Mouse (Mus musculus) mature B cell (primary cell): ENCODE data around the gene Cryaa.

Experiments
- in situ Hi-C: fragments of 300-500 bp; cut with MboI; formaldehyde crosslinking; loops from 2 replicates; pipeline ENCODE4 v1.14.3; 2019

The Cryaa gene

GRCm38 (mm10) chr17:31709121-31709741 is 31.6 kb downstream of the Cryaa start:
- in situ Hi-C loops: no loop called here

- in situ Hi-C loops: no loop called here
Observed at GRCm38 (mm10) chr17:31710455-31710854, 32.8 kb downstream of the Cryaa start.

GRCm38 (mm10) chr17:31713709-31714108 is 36.1 kb downstream of the Cryaa start:
- in situ Hi-C loops: no loop called here

DNA sequence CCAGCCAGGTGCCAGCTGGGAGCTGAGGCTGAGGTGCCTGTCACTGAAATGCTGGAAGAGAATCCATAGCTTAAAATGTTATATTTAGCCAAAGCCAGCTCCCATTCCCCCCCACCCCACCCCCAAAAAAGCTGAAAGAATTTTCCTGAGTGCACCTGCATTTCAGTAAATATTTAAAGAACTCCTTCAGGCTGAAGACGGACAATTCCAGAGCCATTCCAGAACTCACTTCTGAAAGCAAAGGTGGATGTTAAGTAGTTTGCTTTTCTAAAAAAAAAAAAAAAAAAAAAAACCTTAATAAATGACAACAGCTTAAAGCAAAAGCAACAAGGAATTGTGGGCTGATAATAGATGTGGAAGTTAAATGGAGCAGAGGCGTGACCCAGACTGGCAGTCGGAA is 36.5 kb downstream of the Cryaa start:
- in situ Hi-C loops: no loop called here

DNA sequence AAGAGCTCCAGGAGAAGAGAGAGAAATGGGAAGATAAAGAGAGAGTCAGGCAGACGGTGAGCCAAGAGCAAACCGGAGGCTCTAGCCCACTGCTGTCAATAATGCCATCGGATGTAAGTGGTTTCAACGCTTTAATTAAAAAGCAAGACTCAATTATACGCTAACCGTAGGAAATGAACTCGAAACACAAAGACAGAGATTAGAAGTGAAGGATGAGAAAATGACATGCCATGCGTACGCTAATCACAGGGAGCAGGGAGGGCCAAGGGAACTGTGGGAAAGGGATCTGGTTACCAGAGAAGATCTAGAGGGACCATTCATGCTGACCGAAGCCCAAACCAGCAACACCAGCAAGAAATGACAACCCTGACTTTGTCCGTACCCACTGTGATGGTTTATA is 37.4 kb downstream of the Cryaa start:
- in situ Hi-C loops: no loop called here

GRCm38 (mm10) chr17:31721637-31722036 is 44.0 kb downstream of the Cryaa start:
- in situ Hi-C loops: no loop called here

GRCm38 (mm10) chr17:31725366-31725765 is 47.8 kb downstream of the Cryaa start:
- in situ Hi-C loops: no loop called here

DNA sequence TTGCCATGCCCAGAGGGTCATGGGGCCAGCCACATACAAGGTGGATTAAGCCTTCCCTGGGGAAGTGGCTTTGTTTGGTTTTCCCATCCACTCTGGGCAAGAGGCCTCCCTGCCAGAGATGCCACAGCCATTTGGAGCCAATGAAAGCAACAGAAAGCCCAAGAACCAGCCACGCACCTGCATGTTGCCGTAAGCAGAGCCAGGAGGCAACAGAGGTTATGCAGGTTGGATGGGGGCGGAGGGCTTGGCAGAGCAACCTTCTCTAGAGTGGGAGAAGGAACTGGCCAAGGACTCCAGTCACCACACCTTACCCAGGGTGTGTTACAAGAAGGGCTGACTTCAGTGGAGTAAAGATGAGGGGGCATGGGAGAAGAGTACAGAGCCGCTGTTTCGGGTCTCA is 48.6 kb downstream of the Cryaa start:
- in situ Hi-C loops: no loop called here

DNA sequence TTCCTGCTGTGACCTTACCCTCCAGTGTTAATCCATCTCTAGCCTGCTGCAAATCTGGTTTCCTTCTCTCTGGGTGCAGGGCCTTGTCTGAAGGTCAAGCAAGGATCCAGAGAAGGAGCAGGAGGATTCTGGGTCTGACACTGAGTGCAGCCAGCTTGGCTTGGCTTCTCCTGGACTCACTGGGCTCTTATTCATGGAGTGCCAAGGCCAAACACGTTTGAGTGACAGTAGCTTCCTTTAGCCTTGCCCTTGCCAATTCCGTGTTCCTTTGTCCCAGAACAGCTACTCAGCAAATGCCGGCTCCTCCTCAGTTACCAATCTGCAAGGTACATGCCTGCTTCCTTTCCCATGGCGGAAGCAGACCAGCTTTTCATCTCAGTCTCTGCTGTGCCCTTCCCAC is 49.6 kb downstream of the Cryaa start:
- in situ Hi-C loops: no loop called here

DNA sequence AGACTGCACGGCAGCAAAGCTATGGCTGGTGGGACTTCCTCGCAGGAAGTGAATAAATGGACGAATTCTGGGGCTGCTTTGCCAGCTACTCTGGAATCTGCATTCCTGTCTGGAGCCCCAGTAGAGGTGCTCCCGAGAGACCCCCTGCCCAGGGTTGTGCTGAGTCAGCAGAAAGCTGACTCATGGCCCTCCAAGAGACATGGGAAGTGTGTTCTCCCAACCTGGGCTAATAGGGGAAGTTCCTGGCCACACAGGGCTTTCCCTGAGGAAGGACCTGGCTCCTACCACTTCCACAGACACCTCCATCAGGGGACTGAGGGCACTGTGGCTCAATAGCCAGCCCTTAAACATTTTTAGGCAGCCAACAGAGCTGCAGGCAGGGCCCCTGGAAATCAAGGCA is 50.4 kb downstream of the Cryaa start:
- in situ Hi-C loops: no loop called here

DNA sequence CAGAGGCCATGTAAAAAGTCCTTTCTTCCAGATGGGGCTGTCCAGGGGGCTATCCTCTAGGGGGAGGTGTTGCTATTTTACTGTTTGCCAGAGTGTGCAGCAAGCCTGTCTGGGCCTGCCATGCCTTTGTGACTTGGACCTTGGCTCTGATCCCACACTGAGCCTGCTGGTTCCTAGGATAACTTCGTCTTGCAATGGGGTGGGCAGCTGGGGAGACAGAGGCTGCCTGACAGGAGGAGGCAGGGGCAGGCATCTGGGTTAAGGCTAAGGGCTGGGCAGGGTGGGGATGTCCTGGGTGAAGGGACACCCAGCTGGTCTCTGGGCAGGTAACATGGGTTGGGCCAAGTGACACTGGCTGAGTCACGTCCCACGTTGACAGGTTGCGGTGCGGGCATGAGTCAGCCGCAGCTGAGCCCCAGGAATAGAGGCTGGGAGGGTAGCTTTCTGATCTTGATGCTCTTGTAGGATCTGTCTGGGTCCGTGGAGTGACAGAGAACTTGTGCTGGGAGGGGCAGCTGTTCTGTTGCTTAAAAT is 51.4 kb downstream of the Cryaa start:
- in situ Hi-C loops: no loop called here

GRCm38 (mm10) chr17:31731038-31731437 is 53.4 kb downstream of the Cryaa start:
- in situ Hi-C loops: no loop called here
